Mouse (Mus musculus): ENCODE measurements around the gene Mark3. TPM values are rescaled to one million over a fixed set of nuclear protein-coding genes. Genes with fewer than 3 reads are reported as not detected.
A peak's percentile ranks its signal among the peaks of the same experiment; 100 is the strongest.

Mark3 gene
- polyA plus RNA-seq, 1 experiment from 2014 or later, result 43.8 TPM

- H3K4me1 ChIP-seq, result peaks cover 37% of the 10 kb centered on the region
Measured at GRCm38 (mm10) chr12:111670976-111671375, 96.7 kb downstream of the Mark3 start.

GRCm38 (mm10) chr12:111671431-111671902, 97.1 kb downstream of the Mark3 start:
- Histone ChIP-seq H3K4me3 (peak overlapping the region; percentile 59), H3K4me2 (replicated peaks) (peak overlapping the region; percentile 98), H3K4me1 (peaks cover 37% of the 10 kb centered on the region), H3K36me3 (no peaks in the 10 kb centered on the region), H3K9ac (peak overlapping the region; percentile 69), H3K9me3 (no peaks in the 10 kb centered on the region), H3K27ac (no peak overlapping the region), H3K27me3 (peaks cover 69% of the 10 kb centered on the region)
- 1% methylated on average over 34 of the region's 34 CpGs for WGBS
- ATAC-seq (ENCODE audit: low FRiP score, low read depth), result 0 out of 2 replicates have a peak, but pooled peaks have one; percentile 6

More at GRCm38 (mm10) chr12:111670976-111671375, 96.7 kb downstream of the Mark3 start:
- H3K4me3 ChIP-seq, result peak overlapping the region; percentile 59
- H3K4me2 ChIP-seq (replicated peaks), result peak overlapping the region; percentile 98
- no peak overlapping the region for H3K27ac ChIP-seq
- H3K27me3 ChIP-seq, result peaks cover 69% of the 10 kb centered on the region
- no peaks in the 10 kb centered on the region for H3K9me3 ChIP-seq
- H3K9ac ChIP-seq, result peak overlapping the region; percentile 69
- under 1% methylated on average over 30 of the region's 35 CpGs for WGBS
- no peaks in the 10 kb centered on the region for H3K36me3 ChIP-seq
- no peak for ATAC-seq (ENCODE audit: low FRiP score, low read depth)

- ATAC-seq (ENCODE audit: low FRiP score, low read depth), result peak; percentile 42
- no peaks in the 10 kb centered on the region for H3K9me3 ChIP-seq
- no peaks in the 10 kb centered on the region for H3K36me3 ChIP-seq
- H3K4me1 ChIP-seq, result peaks cover 40% of the 10 kb centered on the region
- WGBS, result under 1% methylated on average over 31 of the region's 31 CpGs
- peaks cover 69% of the 10 kb centered on the region for H3K27me3 ChIP-seq
- H3K4me2 ChIP-seq (replicated peaks), result peak within 1 kb of the TSS; percentile 98
- peak within 1 kb of the TSS; percentile 59 for H3K4me3 ChIP-seq
- no peak within 1 kb of the TSS for H3K27ac ChIP-seq
- peak within 1 kb of the TSS; percentile 69 for H3K9ac ChIP-seq
Measured at GRCm38 (mm10) chr12:111672176-111672575, 97.9 kb downstream of the Mark3 start, which contains the start of gene Ckb. Gene Ckb, minus strand, starts transcription at chr12:111672338.

- Histone ChIP-seq H3K9ac (no peak overlapping the region), H3K9me3 (no peaks in the 10 kb centered on the region), H3K27me3 (peaks cover 69% of the 10 kb centered on the region), H3K4me2 (replicated peaks) (peak overlapping the region; percentile 98), H3K36me3 (no peaks in the 10 kb centered on the region), H3K27ac (no peak overlapping the region), H3K4me1 (peaks cover 44% of the 10 kb centered on the region), H3K4me3 (peak overlapping the region; percentile 59)
- 9% methylated on average over 12 of the region's 12 CpGs for WGBS
- no peak for ATAC-seq (ENCODE audit: low FRiP score, low read depth)
Measured at GRCm38 (mm10) chr12:111672581-111672980, 98.3 kb downstream of the Mark3 start.

- Histone ChIP-seq H3K27me3 (peaks cover 58% of the 10 kb centered on the region), H3K27ac (no peak overlapping the region), H3K4me1 (peaks cover 48% of the 10 kb centered on the region)
Measured at GRCm38 (mm10) chr12:111674850-111675486, 100.6 kb downstream of the Mark3 start.

GRCm38 (mm10) chr12:111675797-111676580, 101.7 kb downstream of the Mark3 start:
- Histone ChIP-seq H3K9ac (no peak overlapping the region), H3K36me3 (peaks cover 7% of the 10 kb centered on the region), H3K4me1 (peaks cover 39% of the 10 kb centered on the region), H3K4me2 (replicated peaks) (no peak overlapping the region), H3K4me3 (no peak overlapping the region), H3K27ac (no peak overlapping the region), H3K9me3 (no peaks in the 10 kb centered on the region), H3K27me3 (peaks cover 48% of the 10 kb centered on the region)
- ATAC-seq (ENCODE audit: low FRiP score, low read depth), result no peak
- 62% methylated on average over 6 of the region's 6 CpGs for WGBS

More at GRCm38 (mm10) chr12:111674850-111675486, 100.6 kb downstream of the Mark3 start:
- no peak overlapping the region for H3K4me2 ChIP-seq (replicated peaks)
- no peak for ATAC-seq (ENCODE audit: low FRiP score, low read depth)
- 60% methylated on average over 2 of the region's 2 CpGs for WGBS
- no peak overlapping the region for H3K4me3 ChIP-seq
- no peaks in the 10 kb centered on the region for H3K9me3 ChIP-seq
- no peaks in the 10 kb centered on the region for H3K36me3 ChIP-seq
- H3K9ac ChIP-seq, result no peak overlapping the region

- Histone ChIP-seq H3K9me3 (no peaks in the 10 kb centered on the region), H3K36me3 (peaks cover 21% of the 10 kb centered on the region), H3K27me3 (peaks cover 34% of the 10 kb centered on the region), H3K4me1 (peaks cover 25% of the 10 kb centered on the region), H3K4me2 (replicated peaks) (peak overlapping the region; percentile 93), H3K4me3 (peak overlapping the region; percentile 89), H3K27ac (peak overlapping the region; percentile 91), H3K9ac (peak overlapping the region; percentile 79)
- WGBS, result 15% methylated on average over 5 of the region's 5 CpGs
- peak; percentile 44 for ATAC-seq (ENCODE audit: low FRiP score, low read depth)
Measured at GRCm38 (mm10) chr12:111677421-111677820, 103.1 kb downstream of the Mark3 start.

GRCm38 (mm10) chr12:111677882-111678669, 103.8 kb downstream of the Mark3 start, which contains the start of gene Trmt61a:
Gene Trmt61a, plus strand, starts transcription at chr12:111678105.
- H3K9me3 ChIP-seq, result no peaks in the 10 kb centered on the region
- H3K27me3 ChIP-seq, result peaks cover 27% of the 10 kb centered on the region
- peaks cover 28% of the 10 kb centered on the region for H3K36me3 ChIP-seq
- H3K9ac ChIP-seq, result peak within 1 kb of the TSS; percentile 79
- peak within 1 kb of the TSS; percentile 93 for H3K4me2 ChIP-seq (replicated peaks)
- peak; percentile 91 for ATAC-seq (ENCODE audit: low FRiP score, low read depth)
- H3K27ac ChIP-seq, result peak within 1 kb of the TSS; percentile 91
- H3K4me3 ChIP-seq, result peak within 1 kb of the TSS; percentile 89
- H3K4me1 ChIP-seq, result peaks cover 19% of the 10 kb centered on the region
- under 1% methylated on average over 51 of the region's 51 CpGs for WGBS

GRCm38 (mm10) chr12:111678670-111678933, 104.3 kb downstream of the Mark3 start:
- Histone ChIP-seq H3K36me3 (peaks cover 32% of the 10 kb centered on the region), H3K4me3 (peak overlapping the region; percentile 89)
- WGBS, result 4% methylated on average over 13 of the region's 13 CpGs

GRCm38 (mm10) chr12:111678997-111679396, 104.7 kb downstream of the Mark3 start:
- H3K36me3 ChIP-seq, result peaks cover 36% of the 10 kb centered on the region
- ATAC-seq (ENCODE audit: low FRiP score, low read depth), result no peak
- no peaks in the 10 kb centered on the region for H3K9me3 ChIP-seq
- H3K27ac ChIP-seq, result no peak overlapping the region
- peak overlapping the region; percentile 79 for H3K9ac ChIP-seq
- H3K27me3 ChIP-seq, result peaks cover 18% of the 10 kb centered on the region
- WGBS, result 46% methylated on average over 7 of the region's 7 CpGs
- peak overlapping the region; percentile 89 for H3K4me3 ChIP-seq
- H3K4me2 ChIP-seq (replicated peaks), result peak overlapping the region; percentile 93
- peaks cover 19% of the 10 kb centered on the region for H3K4me1 ChIP-seq

More at GRCm38 (mm10) chr12:111678670-111678933, 104.3 kb downstream of the Mark3 start:
- no peak overlapping the region for H3K27ac ChIP-seq
- peaks cover 19% of the 10 kb centered on the region for H3K4me1 ChIP-seq
- H3K27me3 ChIP-seq, result peaks cover 22% of the 10 kb centered on the region
- no peaks in the 10 kb centered on the region for H3K9me3 ChIP-seq
- no peak for ATAC-seq (ENCODE audit: low FRiP score, low read depth)
- peak overlapping the region; percentile 79 for H3K9ac ChIP-seq
- peak overlapping the region; percentile 93 for H3K4me2 ChIP-seq (replicated peaks)

GRCm38 (mm10) chr12:111680661-111681060, 106.3 kb downstream of the Mark3 start:
- Histone ChIP-seq H3K27me3 (peaks cover 3% of the 10 kb centered on the region; the same call in 1 of the 2 replicates), H3K9me3 (no peaks in the 10 kb centered on the region), H3K4me3 (no peak overlapping the region), H3K36me3 (peaks cover 36% of the 10 kb centered on the region), H3K27ac (no peak overlapping the region), H3K4me1 (peaks cover 19% of the 10 kb centered on the region), H3K9ac (no peak overlapping the region), H3K4me2 (replicated peaks) (no peak overlapping the region)
- no peak for ATAC-seq (ENCODE audit: low FRiP score, low read depth)
- WGBS, result 92% methylated on average over 13 of the region's 13 CpGs

All from limb, embryonic 13.5 days (tissue).